Mouse (Mus musculus) spleen, adult 2 months (tissue): ENCODE measurements at regions not wholly inside any gene's neighbourhood (a gene's known extent, or its start where the extent isn't known, plus 50 kb on each side); places are given as distances from the start of the nearest gene placed in this dataset.

ENCODE experiments used
- CTCF ChIP-seq: fragments of 200-500 bp; IDR thresholded peaks from 2 replicates; pipeline ENCODE4 v1.5.1; 2011; ENCODE audit warnings: mild to moderate bottlenecking, inconsistent platforms; ENCODE audit not compliant: insufficient read depth, insufficient read length, insufficient replicate concordance; ENCODE audit errors: extremely low read depth
- POLR2A ChIP-seq: fragments of 200-500 bp; IDR thresholded peaks from 2 replicates; pipeline ENCODE4 v1.6.1; 2011; ENCODE audit warnings: low read depth, low read length, inconsistent platforms

DNA sequence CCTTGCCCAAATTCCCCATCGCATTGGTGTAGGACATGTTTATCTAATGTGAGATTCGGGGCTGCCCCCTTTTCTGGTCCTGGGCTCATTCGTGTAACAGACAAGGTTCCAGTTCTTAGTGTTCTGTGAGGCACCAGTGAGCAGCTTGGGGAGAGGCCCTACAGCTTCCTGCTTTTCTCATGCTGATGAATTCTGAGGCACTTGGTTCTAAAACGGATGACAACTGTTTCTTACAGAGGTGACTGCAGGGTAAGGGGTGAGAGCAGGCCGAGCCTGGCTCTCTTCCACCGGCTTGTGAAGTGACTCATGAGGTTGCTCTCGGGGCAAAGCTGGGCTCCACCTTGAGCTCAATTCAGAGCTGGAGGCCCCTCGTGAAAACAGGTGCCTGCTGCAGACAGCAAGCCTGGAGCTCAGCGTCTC lies 109.4 kb upstream of the Pmepa1 start:
- no peak for TF ChIP-seq CTCF
- no peak for TF ChIP-seq POLR2A
